Mouse (Mus musculus) E14TG2a.4 (cell line): Measurements from ENCODE around the gene Jmjd7.

Source experiments
- CTCF ChIP-seq: conservative IDR thresholded peaks from 2 replicates; pipeline ENCODE4 v1.5.1; 2014; ENCODE audit warnings: low read length
- NANOG ChIP-seq: IDR thresholded peaks from 2 replicates; pipeline ENCODE4 v1.6.1; 2014; ENCODE audit warnings: borderline replicate concordance, low read length, mixed read lengths
- POU5F1 ChIP-seq: IDR thresholded peaks from 2 replicates; pipeline ENCODE4 v1.6.1; 2014; ENCODE audit warnings: low read length, borderline replicate concordance

- TF ChIP-seq CTCF (no peak), POU5F1 (no peak), NANOG (no peak)
Observed at GRCm38 (mm10) chr2:119995391-119996281, 31.6 kb upstream of the Jmjd7 start.
